Mouse (Mus musculus) ES-E14 (cell line): ENCODE results near the gene Sprr2d.

Experiments
- CHD2 ChIP-seq: IDR thresholded peaks from 2 replicates; pipeline ENCODE4 v1.6.1; 2014; ENCODE audit warnings: mild to moderate bottlenecking, low read depth, low read length, inconsistent platforms
- MAFK ChIP-seq: IDR thresholded peaks from 2 replicates; pipeline ENCODE4 v1.6.1; 2014; ENCODE audit warnings: mild to moderate bottlenecking, low read depth, low read length, inconsistent platforms; ENCODE audit not compliant: insufficient read depth
- ZNF384 ChIP-seq: IDR thresholded peaks from 2 replicates; pipeline ENCODE4 v1.6.1; 2012; ENCODE audit warnings: low read depth, low read length, inconsistent platforms

GRCm38 (mm10) chr3:92385385-92385784 lies 46.4 kb downstream of the Sprr2d start, which contains the start of gene Sprr2h:
- TF ChIP-seq CHD2 = no peak
- no peak for TF ChIP-seq MAFK
- no peak for TF ChIP-seq ZNF384
